Comparison of ENCODE assay signal across 12 mouse cellular contexts in genomic region chr12:83099920-83100319, GRCm38 (mm10).
DNase-seq lines count a peak whose midpoint lies in the region; ATAC-seq and TF ChIP-seq lines count a peak whose summit lies in the region.
"Had no signal": no experiment of that assay in that cellular context is flagged by ENCODE, and none has a peak within 500 bp of the region (broad histone marks: within the 10 kb centered on the region; RNA-seq: fewer than 3 reads in every experiment).

No protein-coding gene starts in this region.

- no peak overlapping the region for H3K9ac ChIP-seq in liver, embryonic 13.5 days
- H3K9ac ChIP-seq in liver, embryonic 12.5 days = no peak overlapping the region
- no peak overlapping the region for H3K9ac ChIP-seq in MEL (ENCODE audit: control insufficient read depth, low read depth, low read length, poor library complexity, severe bottlenecking)
- H3K9ac ChIP-seq in liver, embryonic 14.5 days (replicated peaks) = no peak overlapping the region
- H3K9ac ChIP-seq: lung, embryonic 15.5 days had no signal

- TF ChIP-seq POLR2A in MEL (IDR thresholded peaks at IDR 0.05; ENCODE audit: control insufficient read depth in 1 of 2, insufficient read depth in 1 of 2, low read depth in 1 of 2, low read length in 2 of 2, poor library complexity in 1 of 2) = no peak

- ATAC-seq in liver, embryonic 13.5 days (ENCODE audit: low read depth) = no peak
- no peak for ATAC-seq in liver, embryonic 12.5 days
- ATAC-seq in liver, embryonic 14.5 days (ENCODE audit: insufficient read depth) = no peak
- ATAC-seq: activated CD4-positive, CD25-positive, alpha-beta regulatory T cell, adult 4 months; hindbrain, embryonic 16.5 days had no signal

- H3K9me3 ChIP-seq in heart, embryonic 10.5 days = no peaks in the 10 kb centered on the region
- no peaks in the 10 kb centered on the region for H3K9me3 ChIP-seq in liver, embryonic 13.5 days (replicated peaks)
- no peaks in the 10 kb centered on the region for H3K9me3 ChIP-seq in liver, embryonic 12.5 days (replicated peaks)
- no peaks in the 10 kb centered on the region for H3K9me3 ChIP-seq in MEL (replicated peaks; ENCODE audit: insufficient read depth, low read length)
- no peaks in the 10 kb centered on the region for H3K9me3 ChIP-seq in liver, embryonic 14.5 days (ENCODE audit: control insufficient read depth, low read length)
- no peaks in the 10 kb centered on the region for H3K9me3 ChIP-seq in embryonic facial prominence, embryonic 10.5 days
- H3K9me3 ChIP-seq: lung, embryonic 15.5 days; midbrain, embryonic 10.5 days had no signal

- H3K27me3 ChIP-seq in heart, embryonic 10.5 days (ENCODE audit: insufficient read depth, poor library complexity, severe bottlenecking) = no peaks in the 10 kb centered on the region
- no peaks in the 10 kb centered on the region for H3K27me3 ChIP-seq in liver, embryonic 13.5 days
- H3K27me3 ChIP-seq in liver, embryonic 12.5 days (replicated peaks) = peaks cover 9% of the 10 kb centered on the region; the same call in 1 of the 2 replicates
- H3K27me3 ChIP-seq in MEL (ENCODE audit: control insufficient read depth in 1 of 2, insufficient read depth in 2 of 2, low read length in 2 of 2) = peaks cover 1 to 2% of the 10 kb centered on the region in 2 experiments; a peak in 2 of 4 replicates
- no peaks in the 10 kb centered on the region for H3K27me3 ChIP-seq in liver, embryonic 14.5 days (ENCODE audit: control insufficient read depth, insufficient read depth, low read length)
- H3K27me3 ChIP-seq in embryonic facial prominence, embryonic 10.5 days (replicated peaks; ENCODE audit: low read depth, poor library complexity, severe bottlenecking) = no peaks in the 10 kb centered on the region
- H3K27me3 ChIP-seq: lung, embryonic 15.5 days had no signal

- no peaks in the 10 kb centered on the region for H3K79me2 ChIP-seq in MEL (ENCODE audit: control insufficient read depth, insufficient read depth, low read length, poor library complexity)

- TF ChIP-seq CTCF in MEL (IDR thresholded peaks at IDR 0.05 in 2 of 3, conservative IDR thresholded peaks at IDR 0.05 in 1 of 3; ENCODE audit: control insufficient read depth in 1 of 3, insufficient read depth in 1 of 3, low read depth in 2 of 3, low read length in 3 of 3, poor library complexity in 1 of 3, severe bottlenecking in 1 of 3) = peak; percentile 50 to 61 (median 60)
- TF ChIP-seq CTCF in liver, embryonic 14.5 days (IDR thresholded peaks at IDR 0.05; ENCODE audit: low read depth) = peak; percentile 68

- no peak overlapping the region for H3K4me3 ChIP-seq in heart, embryonic 10.5 days
- no peak overlapping the region for H3K4me3 ChIP-seq in liver, embryonic 13.5 days (replicated peaks)
- H3K4me3 ChIP-seq in liver, embryonic 12.5 days = no peak overlapping the region
- H3K4me3 ChIP-seq in MEL (ENCODE audit: control insufficient read depth in 1 of 2, insufficient read depth in 1 of 2, low read depth in 2 of 2, low read length in 2 of 2) = no peak overlapping the region
- H3K4me3 ChIP-seq in liver, embryonic 14.5 days (ENCODE audit: insufficient read depth in 1 of 2, low read depth in 2 of 2, low read length in 2 of 2) = no peak overlapping the region
- no peak overlapping the region for H3K4me3 ChIP-seq in embryonic facial prominence, embryonic 10.5 days
- H3K4me3 ChIP-seq: lung, embryonic 15.5 days; midbrain, embryonic 10.5 days had no signal

- H3K36me3 ChIP-seq in heart, embryonic 10.5 days = no peaks in the 10 kb centered on the region
- H3K36me3 ChIP-seq in liver, embryonic 13.5 days = no peaks in the 10 kb centered on the region
- H3K36me3 ChIP-seq in liver, embryonic 12.5 days = no peaks in the 10 kb centered on the region
- no peaks in the 10 kb centered on the region for H3K36me3 ChIP-seq in MEL (ENCODE audit: control insufficient read depth in 1 of 2, insufficient read depth in 2 of 2, low read length in 2 of 2)
- no peaks in the 10 kb centered on the region for H3K36me3 ChIP-seq in liver, embryonic 14.5 days (replicated peaks; ENCODE audit: control insufficient read depth, insufficient read depth, low read depth)
- no peaks in the 10 kb centered on the region for H3K36me3 ChIP-seq in embryonic facial prominence, embryonic 10.5 days (replicated peaks)
- H3K36me3 ChIP-seq: lung, embryonic 15.5 days; midbrain, embryonic 10.5 days had no signal

- H3K4me2 ChIP-seq in liver, embryonic 13.5 days = no peak overlapping the region
- no peak overlapping the region for H3K4me2 ChIP-seq in liver, embryonic 12.5 days
- H3K4me2 ChIP-seq in liver, embryonic 14.5 days (ENCODE audit: low read depth) = no peak overlapping the region
- H3K4me2 ChIP-seq: lung, embryonic 15.5 days had no signal

- H3K27ac ChIP-seq in heart, embryonic 10.5 days = peak overlapping the region; percentile 77
- H3K27ac ChIP-seq in liver, embryonic 13.5 days = peak overlapping the region; percentile 35; the same call in 1 of the 2 replicates
- H3K27ac ChIP-seq in liver, embryonic 12.5 days = no peak overlapping the region
- no peak overlapping the region for H3K27ac ChIP-seq in MEL (ENCODE audit: control insufficient read depth, low read depth, low read length)
- H3K27ac ChIP-seq in liver, embryonic 14.5 days = no peak overlapping the region
- no peak overlapping the region for H3K27ac ChIP-seq in embryonic facial prominence, embryonic 10.5 days (replicated peaks)
- H3K27ac ChIP-seq: lung, embryonic 15.5 days; midbrain, embryonic 10.5 days had no signal

- 83% methylated on average over 2 of the region's 2 CpGs for WGBS in heart, embryonic 10.5 days
- WGBS in liver, embryonic 13.5 days (ENCODE audit: insufficient replicate concordance) = 90% methylated on average over 2 of the region's 2 CpGs
- 70% methylated on average over 2 of the region's 2 CpGs for WGBS in liver, embryonic 12.5 days (ENCODE audit: insufficient replicate concordance)
- 79% methylated on average over 2 of the region's 2 CpGs for WGBS in liver, embryonic 14.5 days (ENCODE audit: insufficient replicate concordance)
- 88% methylated on average over 2 of the region's 2 CpGs for WGBS in embryonic facial prominence, embryonic 10.5 days

- TF ChIP-seq EP300 in MEL (IDR thresholded peaks at IDR 0.05; ENCODE audit: low read depth in 1 of 2, low read length in 2 of 2) = no peak
- TF ChIP-seq EP300 in liver, embryonic 14.5 days (IDR thresholded peaks at IDR 0.05; ENCODE audit: low read depth) = no peak

- no peak for DNase-seq in heart, embryonic 10.5 days (ENCODE audit: low spot score)
- DNase-seq in heart, postnatal 36 days = no peak
- no peak for DNase-seq in liver, embryonic 13.5 days
- peak; percentile 54 for DNase-seq in MEL (ENCODE audit: low read depth, low spot score)
- DNase-seq in liver, embryonic 14.5 days (ENCODE audit: low read depth in 3 of 3, low spot score in 3 of 3) = no peak
- DNase-seq in embryonic facial prominence, embryonic 10.5 days (ENCODE audit: low spot score) = no peak
- DNase-seq in kidney, adult 18-20 months = no peak

- intact Hi-C loops in heart, postnatal 36 days (cut with DNase I) = no loop called here

- peaks cover 34% of the 10 kb centered on the region for H3K4me1 ChIP-seq in heart, embryonic 10.5 days
- peaks cover 36% of the 10 kb centered on the region for H3K4me1 ChIP-seq in liver, embryonic 13.5 days (replicated peaks)
- peaks cover 40% of the 10 kb centered on the region for H3K4me1 ChIP-seq in liver, embryonic 12.5 days
- H3K4me1 ChIP-seq in MEL (ENCODE audit: control insufficient read depth in 1 of 2, insufficient read depth in 2 of 2, low read length in 2 of 2) = 0 out of 4 replicates have a peak, but pooled peaks cover 0 to 3% of the 10 kb centered on the region in 2 experiments
- peaks cover 26 to 30% of the 10 kb centered on the region in 2 experiments for H3K4me1 ChIP-seq in liver, embryonic 14.5 days (replicated peaks; ENCODE audit: control insufficient read depth in 2 of 2, insufficient read depth in 2 of 2, low read length in 1 of 2)
- 0 out of 2 replicates have a peak, but pooled peaks cover 4% of the 10 kb centered on the region for H3K4me1 ChIP-seq in embryonic facial prominence, embryonic 10.5 days
- H3K4me1 ChIP-seq: lung, embryonic 15.5 days had no signal

- peak; percentile 69 for TF ChIP-seq RAD21 in MEL (IDR thresholded peaks at IDR 0.05; ENCODE audit: low read depth, low read length)

TF ChIP-seq in MEL, 35 proteins besides CTCF, POLR2A, EP300 and RAD21:
- TF ChIP-seq TBP (IDR thresholded peaks at IDR 0.05; ENCODE audit: low read depth, low read length) (no peak), GATA1 (IDR thresholded peaks at IDR 0.05; ENCODE audit: low read depth, low read length) (no peak), POLR2AphosphoS2 (IDR thresholded peaks at IDR 0.05; ENCODE audit: low read length) (no peak), SMC3 (IDR thresholded peaks at IDR 0.05; ENCODE audit: low read depth, low read length) (peak; percentile 59), ETS1 (IDR thresholded peaks at IDR 0.05; ENCODE audit: low read depth, low read length) (no peak), ZC3H11A (IDR thresholded peaks at IDR 0.05; ENCODE audit: low read depth, low read length) (peak; percentile 39)

Comparison
In these comparisons a context has a peak if more than half of its experiments do, and no peak if none do; other contexts are left out.
1. H3K27ac ChIP-seq: peak in heart, embryonic 10.5 days (single experiment) and liver, embryonic 13.5 days (single experiment); none in liver, embryonic 12.5 days (single experiment), MEL (single experiment), liver, embryonic 14.5 days (single experiment) and embryonic facial prominence, embryonic 10.5 days (single experiment).